Mouse (Mus musculus) stomach, postnatal 0 days (tissue): ENCODE data around the gene Slc6a9.

Experiments
- CTCF ChIP-seq: IDR thresholded peaks from 2 replicates; pipeline ENCODE4 v1.5.1; 2016; ENCODE audit warnings: antibody characterized with exemption, low read depth, mild to moderate bottlenecking, moderate library complexity
- EP300 ChIP-seq: optimal IDR thresholded peaks from 2 replicates; pipeline ENCODE3; 2016; ENCODE audit warnings: antibody characterized with exemption

DNA sequence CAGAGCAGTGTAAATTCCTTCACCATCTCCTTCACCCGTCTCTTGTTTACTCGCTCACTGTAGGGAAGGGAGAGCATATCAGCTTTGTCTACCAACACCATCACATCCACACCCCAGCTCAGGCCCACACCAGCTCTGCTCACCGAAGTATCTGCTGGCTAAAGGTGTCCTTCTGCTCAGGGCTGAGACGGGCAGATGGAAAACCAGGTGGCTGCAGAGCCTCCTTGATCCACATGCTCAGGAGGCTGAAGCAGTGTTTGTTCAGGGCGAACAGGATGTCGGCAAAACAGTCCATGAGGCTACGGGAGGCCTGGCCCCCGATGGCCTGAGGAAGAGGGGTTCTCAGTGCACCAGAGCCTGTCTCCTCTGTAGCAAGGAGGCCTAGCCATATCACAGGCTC is 60.3 kb downstream of the Slc6a9 start:
- TF ChIP-seq EP300 (no peak), CTCF (no peak)
